Mouse (Mus musculus): ENCODE results near the gene Ptch1.
A peak's percentile ranks its signal among the peaks of the same experiment; 100 is the strongest.

The Ptch1 gene

GRCm38 (mm10) chr13:63573256-63573835 is at the start of gene Ptch1:
Gene Ptch1 (minus strand): TSS chr13:63573598.
- DNase-seq, result peak; percentile 49

- DNase-seq, result no peak
Observed at GRCm38 (mm10) chr13:63621301-63621700, 47.9 kb upstream of the Ptch1 start.

GRCm38 (mm10) chr13:63613201-63613600 is 39.8 kb upstream of the Ptch1 start:
- no peak for DNase-seq

- DNase-seq, result no peak
Observed at GRCm38 (mm10) chr13:63609734-63610133, 36.3 kb upstream of the Ptch1 start.

GRCm38 (mm10) chr13:63597593-63597992 is 24.2 kb upstream of the Ptch1 start:
- DNase-seq, result peak; percentile 17

GRCm38 (mm10) chr13:63595869-63596268 is 22.5 kb upstream of the Ptch1 start:
- DNase-seq, result no peak

- DNase-seq, result no peak
Observed at GRCm38 (mm10) chr13:63593469-63594050, 20.2 kb upstream of the Ptch1 start.

- DNase-seq, result no peak
Observed at GRCm38 (mm10) chr13:63592755-63593154, 19.4 kb upstream of the Ptch1 start.

- DNase-seq, result no peak
Observed at GRCm38 (mm10) chr13:63574601-63575000, 1.2 kb upstream of the Ptch1 start.

- DNase-seq, result peak; percentile 65
Observed at GRCm38 (mm10) chr13:63572453-63573255, 744 bp downstream of the Ptch1 start.

GRCm38 (mm10) chr13:63572111-63572452 is 1.3 kb downstream of the Ptch1 start:
- no peak for DNase-seq

- DNase-seq, result no peak
Observed at GRCm38 (mm10) chr13:63570456-63570855, 2.9 kb downstream of the Ptch1 start.

GRCm38 (mm10) chr13:63569396-63569756 is 4.0 kb downstream of the Ptch1 start:
- no peak for DNase-seq

- DNase-seq, result no peak
Observed at GRCm38 (mm10) chr13:63568741-63569395, 4.5 kb downstream of the Ptch1 start.

GRCm38 (mm10) chr13:63568306-63568705 is 5.1 kb downstream of the Ptch1 start:
- DNase-seq, result no peak

GRCm38 (mm10) chr13:63567677-63568293 is 5.6 kb downstream of the Ptch1 start:
- peak; percentile 87 for DNase-seq

- DNase-seq, result peak; percentile 72
Observed at GRCm38 (mm10) chr13:63566018-63567015, 7.1 kb downstream of the Ptch1 start.

- DNase-seq, result no peak
Observed at GRCm38 (mm10) chr13:63565320-63566017, 7.9 kb downstream of the Ptch1 start.

- peak; percentile 51 for DNase-seq
Observed at GRCm38 (mm10) chr13:63564626-63565319, 8.6 kb downstream of the Ptch1 start.

- DNase-seq, result peak; percentile 39
Observed at GRCm38 (mm10) chr13:63563781-63564625, 9.4 kb downstream of the Ptch1 start.
